Mouse (Mus musculus) limb, embryonic 15.5 days (tissue): ENCODE data around the gene Hps1. TPM values are rescaled to one million over a fixed set of nuclear protein-coding genes. Genes with fewer than 3 reads are reported as not detected.

Experiments used
- ATAC-seq: fragments of 200-750 bp; cut with Nextera tagmentation; 2 replicates; pipeline ENCODE4 v1.8.0; 2017; ENCODE audit warnings: low read depth, moderate TSS enrichment; ENCODE audit not compliant: insufficient number of reproducible peaks, low FRiP score, low TSS enrichment
- H3K27ac ChIP-seq: fragments of 300-500 bp; sonication (generic); 2 replicates; pipeline ENCODE4 v1.5.1; 2015; ENCODE audit warnings: moderate library complexity, mild to moderate bottlenecking, inconsistent platforms
- H3K27me3 ChIP-seq: fragments of 300-500 bp; sonication (generic); 2 replicates; pipeline ENCODE4 v1.6.1; 2015; ENCODE audit warnings: inconsistent platforms
- H3K36me3 ChIP-seq: fragments of 300-500 bp; sonication (generic); 2 replicates; pipeline ENCODE4 v1.6.1; 2015; ENCODE audit warnings: inconsistent platforms
- H3K4me1 ChIP-seq: fragments of 300-500 bp; sonication (generic); 2 replicates; pipeline ENCODE4 v1.6.1; 2015; ENCODE audit warnings: inconsistent platforms
- H3K4me2 ChIP-seq: fragments of 300-500 bp; sonication (generic); 2 replicates; pipeline ENCODE4 v1.6.1; 2015; ENCODE audit warnings: mild to moderate bottlenecking, inconsistent platforms
- H3K4me3 ChIP-seq: fragments of 300-500 bp; sonication (generic); 2 replicates; pipeline ENCODE4 v1.5.1; 2015; ENCODE audit warnings: mild to moderate bottlenecking, inconsistent platforms
- H3K9ac ChIP-seq: fragments of 300-500 bp; sonication (generic); 2 replicates; pipeline ENCODE4 v1.6.1; 2015; ENCODE audit warnings: inconsistent platforms
- H3K9me3 ChIP-seq: fragments of 300-500 bp; sonication (generic); 2 replicates; pipeline ENCODE4 v1.6.1; 2016; ENCODE audit warnings: inconsistent platforms
- WGBS: fragments of 180-500 bp; shearing (Covaris S2); methylation state at CpG from one replicate; pipeline ENCODE4 v1.1.7; 2015; 5-methylcytosine and 5-hydroxymethylcytosine counted together
- polyA plus RNA-seq: library from polyadenylated mRNA; unstranded; fragments of >200 nt; fragmentation: Nextera tagmentation; extraction: Ambion mirVana; gene quantifications from 2 replicates; pipeline ENCODE4 v1.2.1, GENCODE M21; 2015

Hps1 gene
- polyA plus RNA-seq, 1 experiment from 2014 or later = 15.3 TPM

GRCm38 (mm10) chr19:42753141-42753917 lies 26.4 kb downstream of the Hps1 start:
- Histone ChIP-seq H3K27ac (peak overlapping the region; percentile 76), H3K4me3 (peak overlapping the region; percentile 37)
- ATAC-seq = no peak

GRCm38 (mm10) chr19:42752363-42752931 lies 27.3 kb downstream of the Hps1 start, which contains the start of gene Pyroxd2:
Gene Pyroxd2, minus strand, starts transcription at chr19:42752775.
- Histone ChIP-seq H3K27ac (peak within 1 kb of the TSS; percentile 76), H3K4me3 (peak within 1 kb of the TSS; percentile 37), H3K27me3 (no peaks in the 10 kb centered on the region), H3K4me1 (peaks cover 48% of the 10 kb centered on the region), H3K9ac (peak within 1 kb of the TSS; percentile 45), H3K4me2 (peak within 1 kb of the TSS; percentile 70), H3K36me3 (no peaks in the 10 kb centered on the region), H3K9me3 (no peaks in the 10 kb centered on the region)
- WGBS = 2% methylated on average over 22 of the region's 22 CpGs
- peak; percentile 81 for ATAC-seq

More at GRCm38 (mm10) chr19:42753141-42753917, 26.4 kb downstream of the Hps1 start:
- Histone ChIP-seq H3K4me1 (peaks cover 51% of the 10 kb centered on the region), H3K9ac (no peak overlapping the region), H3K36me3 (no peaks in the 10 kb centered on the region), H3K4me2 (peak overlapping the region; percentile 70), H3K27me3 (no peaks in the 10 kb centered on the region), H3K9me3 (no peaks in the 10 kb centered on the region)
- WGBS = 29% methylated on average over 11 of the region's 11 CpGs

GRCm38 (mm10) chr19:42750196-42750595 lies 29.6 kb downstream of the Hps1 start:
- no peak for ATAC-seq
- H3K27me3 ChIP-seq = no peaks in the 10 kb centered on the region
- no peak overlapping the region for H3K4me3 ChIP-seq

GRCm38 (mm10) chr19:42746702-42747101 lies 33.1 kb downstream of the Hps1 start:
- Histone ChIP-seq H3K9me3 (no peaks in the 10 kb centered on the region), H3K27ac (no peak overlapping the region), H3K27me3 (no peaks in the 10 kb centered on the region), H3K4me2 (no peak overlapping the region), H3K4me1 (peaks cover 43% of the 10 kb centered on the region), H3K9ac (no peak overlapping the region), H3K4me3 (no peak overlapping the region), H3K36me3 (no peaks in the 10 kb centered on the region)
- 94% methylated on average over 8 of the region's 8 CpGs for WGBS
- ATAC-seq = no peak

More at GRCm38 (mm10) chr19:42750196-42750595, 29.6 kb downstream of the Hps1 start:
- Histone ChIP-seq H3K27ac (no peak overlapping the region), H3K4me1 (peaks cover 47% of the 10 kb centered on the region), H3K9me3 (no peaks in the 10 kb centered on the region), H3K36me3 (no peaks in the 10 kb centered on the region), H3K4me2 (no peak overlapping the region), H3K9ac (no peak overlapping the region)
- WGBS = 67% methylated on average over 11 of the region's 11 CpGs

GRCm38 (mm10) chr19:42745869-42746224 lies 33.9 kb downstream of the Hps1 start:
- WGBS = 53% methylated on average over 4 of the region's 4 CpGs
- Histone ChIP-seq H3K9me3 (no peaks in the 10 kb centered on the region), H3K27ac (no peak overlapping the region), H3K27me3 (no peaks in the 10 kb centered on the region), H3K36me3 (no peaks in the 10 kb centered on the region), H3K4me1 (peaks cover 48% of the 10 kb centered on the region), H3K4me3 (no peak overlapping the region), H3K4me2 (no peak overlapping the region), H3K9ac (no peak overlapping the region)
- ATAC-seq = no peak

GRCm38 (mm10) chr19:42745084-42745868 lies 34.5 kb downstream of the Hps1 start:
- Histone ChIP-seq H3K36me3 (no peaks in the 10 kb centered on the region), H3K9me3 (no peaks in the 10 kb centered on the region), H3K4me3 (no peak overlapping the region), H3K4me2 (no peak overlapping the region), H3K9ac (no peak overlapping the region), H3K4me1 (peaks cover 48% of the 10 kb centered on the region), H3K27ac (0 out of 2 replicates have a peak overlapping the region, but pooled peaks have one; percentile 11), H3K27me3 (no peaks in the 10 kb centered on the region)
- no peak for ATAC-seq
- WGBS = 39% methylated on average over 9 of the region's 9 CpGs

GRCm38 (mm10) chr19:42744162-42744586 lies 35.6 kb downstream of the Hps1 start:
- peaks cover 43% of the 10 kb centered on the region for H3K4me1 ChIP-seq
- H3K4me3 ChIP-seq = no peak overlapping the region
- peak; percentile 49; the same call in 1 of the 2 replicates for ATAC-seq
- no peaks in the 10 kb centered on the region for H3K9me3 ChIP-seq
- no peak overlapping the region for H3K9ac ChIP-seq
- WGBS = 20% methylated on average over 4 of the region's 4 CpGs
- no peaks in the 10 kb centered on the region for H3K27me3 ChIP-seq
- peak overlapping the region; percentile 43; the same call in 1 of the 2 replicates for H3K27ac ChIP-seq
- no peaks in the 10 kb centered on the region for H3K36me3 ChIP-seq
- H3K4me2 ChIP-seq = no peak overlapping the region

GRCm38 (mm10) chr19:42743261-42743660 lies 36.5 kb downstream of the Hps1 start:
- no peak for ATAC-seq
- H3K27ac ChIP-seq = no peak overlapping the region
- no peak overlapping the region for H3K9ac ChIP-seq
- H3K4me1 ChIP-seq = peaks cover 36% of the 10 kb centered on the region
- 69% methylated on average over 16 of the region's 16 CpGs for WGBS
- no peaks in the 10 kb centered on the region for H3K9me3 ChIP-seq
- no peak overlapping the region for H3K4me2 ChIP-seq
- H3K27me3 ChIP-seq = no peaks in the 10 kb centered on the region
- no peaks in the 10 kb centered on the region for H3K36me3 ChIP-seq
- no peak overlapping the region for H3K4me3 ChIP-seq

- Histone ChIP-seq H3K27ac (peak overlapping the region; percentile 59; the same call in 1 of the 2 replicates), H3K4me1 (peaks cover 36% of the 10 kb centered on the region), H3K36me3 (no peaks in the 10 kb centered on the region), H3K9ac (no peak overlapping the region), H3K9me3 (no peaks in the 10 kb centered on the region), H3K4me3 (no peak overlapping the region), H3K4me2 (no peak overlapping the region), H3K27me3 (no peaks in the 10 kb centered on the region)
- ATAC-seq = no peak
- WGBS = 30% methylated on average over 14 of the region's 14 CpGs
Measured at GRCm38 (mm10) chr19:42741884-42742283, 37.9 kb downstream of the Hps1 start.

GRCm38 (mm10) chr19:42740163-42740899 lies 39.4 kb downstream of the Hps1 start:
- Histone ChIP-seq H3K36me3 (no peaks in the 10 kb centered on the region), H3K27ac (no peak overlapping the region), H3K9me3 (no peaks in the 10 kb centered on the region), H3K4me3 (no peak overlapping the region), H3K4me2 (no peak overlapping the region), H3K9ac (no peak overlapping the region), H3K4me1 (peaks cover 28% of the 10 kb centered on the region), H3K27me3 (no peaks in the 10 kb centered on the region)
- ATAC-seq = no peak
- 65% methylated on average over 8 of the region's 8 CpGs for WGBS

- Histone ChIP-seq H3K27ac (no peak overlapping the region), H3K9me3 (no peaks in the 10 kb centered on the region), H3K9ac (no peak overlapping the region), H3K4me3 (no peak overlapping the region), H3K36me3 (no peaks in the 10 kb centered on the region), H3K4me1 (peaks cover 26% of the 10 kb centered on the region), H3K4me2 (no peak overlapping the region), H3K27me3 (no peaks in the 10 kb centered on the region)
- WGBS = 63% methylated on average over 6 of the region's 6 CpGs
- ATAC-seq = no peak
Measured at GRCm38 (mm10) chr19:42739734-42740133, 40.0 kb downstream of the Hps1 start.
